Mouse (Mus musculus) 3T3-L1 (cell line): ENCODE data around the gene Olfr599.
"Not testable (repeated sequence)": the region's sequence is repeated elsewhere in the genome, so short reads cannot be mapped to it uniquely, and the experiment has no call there.

Experiments
- DNase-seq: peaks from one replicate; pipeline ENCODE4 v3.0.0-alpha.2; 2015; ENCODE audit warnings: low read depth, low spot score

Olfr599 gene

DNA sequence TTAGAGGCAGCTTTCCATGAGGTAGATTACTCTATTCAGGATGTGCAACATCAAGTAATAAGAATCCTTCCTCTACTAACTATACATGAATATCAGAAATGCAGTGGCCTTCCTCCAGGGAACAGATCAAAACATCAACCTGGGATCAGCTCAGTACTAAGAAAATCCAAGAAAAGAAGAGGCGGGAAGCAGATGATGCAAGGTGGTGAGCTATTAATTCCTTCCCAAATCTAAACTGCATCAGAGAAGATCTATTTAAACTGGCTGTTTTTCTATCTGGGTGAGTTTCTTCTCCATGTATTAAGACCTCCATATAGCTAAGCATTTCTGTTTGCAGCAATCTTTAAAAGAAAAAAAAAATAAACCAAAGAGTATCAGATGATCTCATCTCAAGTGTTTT is at the start of gene Olfr599:
Gene Olfr599 (plus strand): TSS at position 301 of the 400 bp plus-strand sequence.
- DNase-seq: no peak

DNA sequence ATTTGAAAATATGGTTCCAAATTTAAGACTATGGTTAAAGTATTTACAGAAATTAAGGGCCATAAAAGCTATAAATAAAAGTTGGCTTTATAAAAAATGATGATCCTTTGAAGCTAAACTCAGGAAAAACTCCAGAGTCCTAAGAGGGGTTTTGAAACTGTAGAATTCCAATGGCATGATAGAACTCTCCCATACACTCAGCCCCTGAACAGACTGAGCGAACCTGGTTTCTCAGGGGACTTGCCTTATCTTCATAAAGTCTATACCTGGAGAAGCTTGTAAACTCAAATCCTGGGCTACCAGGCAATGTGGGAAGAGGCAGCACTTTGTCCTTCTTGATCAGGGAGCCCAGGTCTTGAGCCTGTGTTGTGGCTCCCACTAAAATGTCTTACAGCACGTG is 30.4 kb upstream of the Olfr599 start, which contains the start of gene Olfr596:
Gene Olfr596 (plus strand): TSS at position 301 of the 400 bp plus-strand sequence.
- DNase-seq: not testable (repeated sequence)

DNA sequence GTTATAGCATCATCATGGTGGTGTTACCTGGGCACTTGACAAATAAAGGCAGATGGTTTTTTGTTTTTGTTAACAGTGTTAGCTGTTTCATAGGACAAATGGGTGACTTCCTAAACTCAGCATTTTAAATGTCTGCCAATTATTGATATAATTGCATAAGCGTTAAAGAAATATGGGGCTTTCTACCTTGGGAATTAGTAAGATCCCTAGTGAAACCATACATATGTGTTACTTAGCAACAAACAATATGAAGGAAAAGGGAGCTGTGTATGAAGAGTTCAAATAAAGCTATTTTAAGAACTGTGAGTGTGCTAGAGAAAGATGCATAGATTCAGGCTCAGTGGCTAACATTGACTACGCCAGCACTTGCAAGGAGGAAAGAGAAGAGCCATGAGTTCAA is 19.7 kb upstream of the Olfr599 start, which contains the start of gene Olfr597:
Gene Olfr597 (plus strand): TSS at position 301 of the 400 bp plus-strand sequence.
- DNase-seq: not testable (repeated sequence)

DNA sequence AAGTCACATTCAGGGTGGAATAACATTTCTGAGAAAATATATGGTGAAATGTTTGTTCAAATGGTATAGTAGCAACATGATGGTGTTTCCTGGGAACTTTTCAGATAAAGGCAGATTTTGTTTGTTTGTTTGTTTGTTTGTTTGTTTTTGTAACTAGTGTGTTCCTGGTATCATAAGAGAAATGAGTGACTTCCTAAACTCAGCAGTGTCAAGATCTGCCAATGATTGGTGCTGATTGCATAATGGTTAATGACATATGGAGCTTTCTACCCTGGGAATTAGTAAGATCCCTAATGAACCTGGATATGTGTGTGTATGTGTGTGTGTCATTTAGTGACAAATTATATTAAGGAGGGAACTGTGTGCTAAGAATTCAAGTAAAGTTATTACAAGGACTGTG is 12.4 kb upstream of the Olfr599 start, which contains the start of gene Olfr598:
Gene Olfr598 (plus strand): TSS at position 301 of the 400 bp plus-strand sequence.
- DNase-seq: no peak

DNA sequence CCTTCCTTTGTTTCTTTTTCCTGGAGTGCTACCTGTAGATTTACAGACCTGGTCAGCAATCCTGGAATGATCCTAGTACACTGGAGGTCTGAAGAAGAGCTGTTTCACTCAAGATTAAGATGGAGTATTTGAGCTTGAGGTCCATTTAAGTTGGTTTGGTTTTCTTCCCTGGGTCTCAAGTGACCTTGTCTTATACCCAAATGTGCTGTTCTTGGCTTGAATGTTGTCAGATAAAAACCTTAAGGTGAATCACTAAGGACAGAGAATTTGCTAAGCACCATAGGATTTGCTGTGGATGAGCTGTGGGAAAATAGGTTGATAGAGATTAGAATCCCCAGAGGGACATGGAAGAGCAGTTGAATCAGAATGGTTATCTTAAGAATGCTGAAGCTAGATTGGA is 13.9 kb downstream of the Olfr599 start, which contains the start of gene Olfr600:
Gene Olfr600 (minus strand): TSS at position 101 of the 400 bp plus-strand sequence.
- no peak for DNase-seq

DNA sequence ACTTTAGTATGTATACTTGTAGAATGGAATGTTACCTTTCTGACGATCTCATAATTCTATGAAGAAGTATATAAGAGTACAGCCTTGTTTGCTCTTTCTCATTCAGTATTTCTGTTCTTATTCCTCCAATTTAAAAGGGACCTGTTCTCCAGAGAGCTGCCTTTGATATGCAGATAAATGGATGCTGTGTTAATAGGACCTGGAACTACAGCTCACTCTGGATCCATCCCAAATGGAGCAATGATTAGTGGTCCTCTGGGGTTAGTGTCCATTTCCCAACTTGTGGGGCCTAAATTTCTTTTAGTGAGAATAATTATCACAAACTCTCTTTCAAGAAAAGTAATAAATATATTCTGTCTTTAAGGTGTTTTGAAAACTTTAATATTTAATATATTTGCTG is 26.8 kb downstream of the Olfr599 start, which contains the start of gene Olfr601:
Gene Olfr601 (minus strand): TSS at position 101 of the 400 bp plus-strand sequence.
- no peak for DNase-seq

DNA sequence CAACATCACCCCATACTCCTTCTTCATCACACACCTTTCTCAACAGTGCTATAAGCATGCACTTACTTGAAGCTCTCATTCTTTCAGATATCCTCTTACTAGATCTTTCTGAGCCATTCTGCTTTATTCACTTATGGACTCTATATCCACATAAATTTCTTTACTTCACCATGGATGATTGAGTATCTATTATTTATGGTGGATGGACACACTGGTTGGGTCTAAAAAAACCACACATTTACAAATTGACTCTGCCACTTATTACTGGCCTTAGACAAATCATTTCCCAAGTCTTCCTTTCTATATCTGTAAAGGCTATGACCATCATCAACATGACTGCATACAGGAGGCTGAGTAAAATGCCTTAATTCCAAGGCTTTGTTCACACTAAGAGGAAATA is 50.4 kb downstream of the Olfr599 start, which contains the start of gene Olfr603:
Gene Olfr603 (minus strand): TSS at position 101 of the 400 bp plus-strand sequence.
- no peak for DNase-seq
